Mouse (Mus musculus): ENCODE results near the gene Rnf2. TPM values are rescaled to one million over a fixed set of nuclear protein-coding genes. Genes with fewer than 3 reads are reported as not detected.

The Rnf2 gene
- total RNA-seq (2014; fragmentation: Nextera tagmentation) (32.7 and 45.1 TPM in 2 replicates), total RNA-seq (2017) (74.3 and 95.9 TPM in 2 replicates)

DNA sequence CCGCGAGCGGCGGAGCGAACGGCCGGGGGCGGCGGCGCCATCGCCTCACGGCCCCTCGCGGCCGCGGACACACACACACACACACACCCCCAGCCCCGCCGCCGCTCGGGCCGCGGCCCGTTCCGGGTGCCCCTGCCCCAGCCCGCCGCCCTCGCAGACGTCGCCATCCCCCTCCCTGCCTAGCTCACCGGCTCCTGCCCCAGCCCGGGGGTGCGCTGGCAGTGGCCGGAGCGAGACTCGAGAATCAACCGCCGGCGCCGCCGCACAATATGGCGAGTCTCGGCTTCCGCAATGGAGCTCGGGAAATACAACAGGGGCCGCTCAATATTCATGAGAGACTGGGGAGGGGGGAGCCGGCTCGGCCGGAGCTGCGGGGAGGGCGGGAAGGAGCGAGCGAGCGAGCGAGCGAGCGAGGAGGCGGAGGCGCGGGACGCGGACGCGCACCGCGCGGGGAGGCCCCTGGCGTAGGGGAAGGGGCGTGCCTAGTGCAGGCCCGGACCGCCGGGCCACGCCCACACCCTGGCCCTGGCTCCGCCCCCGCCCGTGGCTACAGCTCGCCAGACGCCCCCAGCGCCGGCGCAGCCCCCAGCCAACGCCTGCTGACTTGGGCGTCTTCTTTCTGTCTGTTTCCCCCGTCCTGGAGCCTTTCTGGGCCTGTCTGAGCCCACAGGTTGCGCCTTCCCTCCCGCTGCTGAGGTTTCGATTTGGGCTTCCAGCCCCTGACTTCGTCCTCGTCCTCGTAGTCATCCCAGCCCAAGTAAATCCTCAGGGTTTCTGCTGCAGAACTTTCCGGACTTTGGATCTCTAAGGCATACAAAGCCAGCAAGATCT, at the start of gene Rnf2:
TSS of gene Rnf2 (minus strand) at position 425 of the 831 bp plus-strand sequence.
- ATAC-seq (replicated peaks; ENCODE audit: poor library complexity, severe bottlenecking), result peak; percentile 90

DNA sequence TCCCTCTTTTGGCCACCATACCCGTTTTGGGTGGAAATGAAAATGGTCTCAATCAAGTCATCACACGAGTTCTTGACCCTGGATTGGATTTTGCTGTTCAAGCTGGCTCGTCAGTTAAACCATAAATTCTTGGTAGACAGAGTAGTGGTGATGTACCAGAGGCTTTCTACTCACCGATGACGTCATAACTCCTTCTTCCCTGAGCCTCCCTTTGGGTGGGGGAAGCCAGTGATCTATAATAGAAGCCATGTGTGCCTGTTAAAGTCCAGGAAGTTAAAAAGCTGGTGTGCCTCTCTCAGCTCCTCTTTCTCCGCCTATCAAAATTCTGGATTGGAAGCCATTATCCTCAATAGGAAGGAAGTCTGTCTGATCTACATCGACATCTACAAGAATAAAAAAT, 49.0 kb upstream of the Rnf2 start:
- no peak for ATAC-seq (replicated peaks; ENCODE audit: poor library complexity, severe bottlenecking)

DNA sequence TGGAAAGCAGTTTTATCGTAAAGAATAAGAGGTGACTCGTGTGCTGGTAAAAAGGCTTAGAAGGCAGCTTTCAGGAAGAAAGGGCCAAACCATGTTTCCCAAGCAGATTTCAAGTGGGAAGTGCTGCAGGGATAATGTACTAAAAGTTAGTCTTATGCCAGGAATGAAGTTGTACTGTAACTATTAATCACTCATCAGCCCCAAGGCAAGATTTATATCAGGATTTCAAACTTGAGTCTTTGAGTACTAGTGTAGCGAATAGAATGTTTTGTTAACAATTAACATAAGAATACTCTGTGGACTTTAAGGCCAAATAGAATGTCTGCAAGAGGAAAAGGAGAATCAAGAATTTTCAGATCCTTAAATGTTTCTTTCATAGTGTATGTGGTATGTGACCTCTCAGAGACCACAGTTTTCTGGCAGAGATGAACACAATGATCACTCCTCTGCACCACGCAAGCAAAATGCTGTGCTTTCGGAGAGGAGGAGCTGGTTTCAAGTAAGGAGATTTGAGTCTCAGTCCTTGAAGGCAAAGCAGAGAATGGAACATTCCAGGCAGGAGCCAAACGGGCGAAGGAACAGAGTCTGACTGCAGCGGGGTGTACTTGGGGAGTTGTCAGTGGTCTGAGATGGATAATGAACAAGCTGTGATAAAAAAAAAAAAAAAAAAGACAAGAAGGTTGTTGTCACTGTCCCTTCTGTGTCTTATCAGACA, 48.3 kb upstream of the Rnf2 start:
- no peak for ATAC-seq (replicated peaks; ENCODE audit: poor library complexity, severe bottlenecking)

DNA sequence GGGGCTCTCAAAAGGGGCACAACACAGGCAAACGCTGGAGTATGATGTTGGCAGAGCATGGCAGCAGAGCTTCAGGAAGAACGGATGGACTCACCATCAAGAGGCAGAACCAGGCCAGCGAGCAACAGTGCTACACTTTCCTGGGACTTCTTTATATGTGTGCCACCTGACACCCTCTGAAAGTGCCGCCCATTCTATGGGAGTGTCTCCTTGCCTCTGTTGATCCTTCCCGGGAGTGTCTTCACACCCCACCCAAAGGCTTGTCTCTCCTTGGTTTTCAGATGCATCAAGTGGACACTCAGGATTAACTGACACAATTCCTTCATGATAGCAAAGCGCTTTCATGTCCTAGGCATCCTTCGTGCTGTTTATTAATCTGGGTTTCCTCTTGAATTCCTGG, 44.8 kb upstream of the Rnf2 start:
- no peak for ATAC-seq (replicated peaks; ENCODE audit: poor library complexity, severe bottlenecking)

GRCm38 (mm10) chr1:151544581-151544980, 43.8 kb upstream of the Rnf2 start:
- ATAC-seq (replicated peaks; ENCODE audit: poor library complexity, severe bottlenecking), result no peak

DNA sequence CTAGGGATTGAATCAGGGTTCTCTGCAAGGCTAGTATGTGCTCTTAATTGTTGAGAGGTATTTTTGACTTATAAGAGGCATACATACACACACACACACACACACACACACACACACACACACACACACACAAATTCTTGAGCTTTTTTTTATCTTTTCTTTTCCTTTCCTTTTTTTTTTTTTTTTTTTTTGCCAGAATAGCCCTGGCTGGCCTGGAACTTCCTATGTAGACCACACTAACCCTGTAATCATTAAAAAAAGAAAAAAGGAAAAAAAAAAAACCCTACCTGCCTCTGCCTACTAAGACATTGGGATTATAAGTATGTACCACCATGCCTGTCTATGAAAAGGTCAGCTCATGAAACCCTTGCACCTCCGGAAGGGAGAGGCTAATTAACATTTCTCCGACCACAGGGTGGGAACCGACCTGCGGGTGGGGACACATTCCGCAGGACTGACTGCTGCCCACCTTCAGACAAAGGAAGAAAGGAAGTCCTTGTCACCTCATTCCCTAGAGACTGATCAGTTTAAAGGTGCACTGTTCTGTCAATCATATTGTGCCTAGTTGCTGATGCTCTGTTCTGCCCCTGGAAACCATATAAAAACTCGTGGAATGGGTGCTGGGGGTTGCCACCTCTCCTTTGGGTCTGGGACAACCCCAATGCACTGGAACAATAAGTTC, 43.2 kb upstream of the Rnf2 start:
- ATAC-seq (replicated peaks; ENCODE audit: poor library complexity, severe bottlenecking), result no peak

DNA sequence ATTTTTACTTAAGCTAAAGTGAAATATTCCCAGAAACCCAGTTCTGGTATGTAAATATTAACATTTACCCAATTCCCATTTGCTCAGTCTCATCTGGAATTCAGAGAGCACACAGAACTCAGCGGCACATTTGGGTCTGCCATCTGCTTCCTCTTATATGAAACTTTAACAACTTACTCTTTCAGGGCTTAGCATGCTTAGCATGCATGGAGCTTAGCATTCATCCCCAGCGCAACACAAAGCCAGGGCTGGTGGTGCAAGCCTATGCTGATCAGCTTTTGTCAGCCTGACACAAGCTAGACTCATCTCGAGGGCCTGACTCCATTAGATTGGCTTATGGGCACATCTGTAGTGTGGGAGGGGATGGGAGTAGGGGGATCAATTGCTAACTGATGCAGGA, 25.9 kb upstream of the Rnf2 start:
- ATAC-seq (replicated peaks; ENCODE audit: poor library complexity, severe bottlenecking), result no peak

GRCm38 (mm10) chr1:151517571-151518250, 17.0 kb upstream of the Rnf2 start:
- ATAC-seq (replicated peaks; ENCODE audit: poor library complexity, severe bottlenecking), result no peak

GRCm38 (mm10) chr1:151516871-151517270, 16.1 kb upstream of the Rnf2 start:
- no peak for ATAC-seq (replicated peaks; ENCODE audit: poor library complexity, severe bottlenecking)

DNA sequence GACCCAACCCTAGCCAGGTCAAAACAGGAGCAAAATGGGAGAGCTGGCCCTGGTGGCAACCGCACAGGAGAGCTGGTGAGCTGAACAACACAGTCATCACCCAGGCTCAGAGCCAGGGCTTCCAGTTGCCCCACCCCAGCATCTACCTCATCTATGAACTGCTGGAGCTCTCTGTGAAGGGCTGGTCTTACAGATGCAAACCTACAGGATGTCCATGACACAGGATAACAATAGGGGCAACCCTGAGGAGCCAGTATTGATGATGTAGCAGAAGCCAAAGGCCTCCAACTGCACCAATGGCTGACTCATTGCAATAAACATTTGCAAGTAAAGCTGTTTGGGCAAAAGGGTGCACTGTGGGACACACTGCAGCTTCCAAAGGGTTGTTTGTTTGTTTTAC, 15.0 kb upstream of the Rnf2 start:
- ATAC-seq (replicated peaks; ENCODE audit: poor library complexity, severe bottlenecking), result no peak

DNA sequence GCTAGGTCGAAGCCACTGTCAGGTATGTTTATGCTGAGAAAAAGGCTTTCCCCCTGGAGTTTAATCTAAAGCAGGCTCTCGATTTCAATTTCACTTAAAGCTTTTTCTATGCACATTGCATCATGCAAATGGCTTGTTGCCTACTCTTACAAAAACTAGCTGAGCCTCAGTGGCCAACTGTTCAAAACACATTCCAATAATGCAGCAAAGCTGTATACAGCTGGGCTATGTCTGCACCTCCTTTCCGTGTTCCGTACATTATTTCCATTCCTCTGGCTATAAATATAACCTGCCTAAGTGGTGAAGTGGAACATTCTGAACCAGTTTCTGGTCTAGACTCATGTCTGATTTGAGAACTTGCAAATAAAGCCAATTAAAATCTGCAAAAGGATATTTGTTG, 13.4 kb upstream of the Rnf2 start:
- ATAC-seq (replicated peaks; ENCODE audit: poor library complexity, severe bottlenecking), result no peak

DNA sequence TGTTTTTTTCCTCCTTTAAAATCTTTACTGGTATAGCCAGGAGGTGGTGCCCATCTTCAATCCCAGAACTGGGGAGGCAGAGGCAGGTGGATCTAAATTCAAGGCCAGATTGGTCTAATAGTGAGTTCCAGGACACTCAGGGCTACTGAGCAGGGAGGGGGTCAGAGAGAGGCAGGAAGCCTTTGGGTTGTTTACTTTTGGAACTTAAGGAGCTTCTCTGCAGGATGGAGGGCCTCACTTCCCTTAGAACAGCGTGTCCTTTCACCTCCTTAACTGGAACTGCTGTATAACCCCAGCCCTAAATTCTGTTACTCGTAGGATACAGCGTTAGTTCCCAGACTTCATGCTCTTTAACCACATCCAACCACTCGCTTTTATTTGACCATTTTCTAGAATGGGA, 10.1 kb upstream of the Rnf2 start:
- ATAC-seq (replicated peaks; ENCODE audit: poor library complexity, severe bottlenecking), result no peak

DNA sequence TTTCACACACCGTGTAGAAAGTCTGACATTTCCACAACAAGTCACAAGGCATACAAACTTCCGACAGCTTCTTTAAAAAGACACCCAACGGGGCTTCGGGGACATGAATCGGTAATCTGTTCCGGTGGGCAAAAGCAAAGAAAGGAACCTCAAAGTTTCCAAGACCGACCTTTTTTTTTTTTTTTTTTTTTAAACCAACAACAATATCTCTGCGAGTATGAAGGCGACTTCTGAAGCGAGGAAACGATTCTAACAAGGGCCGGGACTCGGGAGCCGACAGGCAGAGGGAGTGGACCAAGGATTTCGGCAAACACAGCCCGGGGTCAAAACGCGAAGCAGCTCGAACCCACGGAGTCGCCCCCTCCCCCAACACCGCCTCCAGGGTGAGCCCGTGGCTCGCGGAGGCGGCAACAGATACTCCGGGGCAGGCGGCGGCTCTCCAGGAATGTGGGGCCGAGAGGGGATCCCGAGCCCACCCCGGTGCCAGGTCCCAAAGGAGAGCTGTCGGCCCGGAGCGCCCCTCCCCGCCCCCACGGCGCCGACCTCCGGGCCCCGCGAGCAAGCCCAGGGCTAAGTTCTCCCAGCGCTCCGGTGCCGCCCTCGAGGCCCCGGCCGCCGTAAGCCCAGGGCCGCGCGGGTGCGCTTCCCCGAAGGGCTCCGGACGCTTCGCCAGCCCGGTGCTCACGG, 797 bp downstream of the Rnf2 start:
- ATAC-seq (replicated peaks; ENCODE audit: poor library complexity, severe bottlenecking), result peak; percentile 6; the same call in 1 of the 2 replicates

GRCm38 (mm10) chr1:151498381-151498780, 2.4 kb downstream of the Rnf2 start:
- ATAC-seq (replicated peaks; ENCODE audit: poor library complexity, severe bottlenecking), result no peak

GRCm38 (mm10) chr1:151497942-151498341, 2.8 kb downstream of the Rnf2 start:
- no peak for ATAC-seq (replicated peaks; ENCODE audit: poor library complexity, severe bottlenecking)

DNA sequence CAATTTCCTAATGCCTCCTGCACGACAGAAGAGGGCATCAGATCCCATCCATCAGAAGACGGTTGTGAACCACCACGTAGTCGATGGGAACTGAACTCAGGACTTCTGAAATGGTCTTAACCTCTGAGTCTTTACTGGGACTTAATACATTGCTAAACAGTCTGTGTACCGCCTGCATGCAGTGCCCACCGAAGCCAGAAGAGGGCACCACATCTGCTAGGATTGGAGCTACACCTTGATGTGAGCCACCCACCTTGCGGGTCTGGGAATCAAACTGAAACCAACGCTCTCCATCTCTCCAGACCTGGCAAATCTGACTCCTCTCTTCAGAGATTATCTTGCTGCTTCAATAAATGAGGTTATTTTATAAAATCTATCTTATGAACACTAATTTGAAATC, 3.7 kb downstream of the Rnf2 start:
- peak; percentile 31; the same call in 1 of the 2 replicates for ATAC-seq (replicated peaks; ENCODE audit: poor library complexity, severe bottlenecking)

DNA sequence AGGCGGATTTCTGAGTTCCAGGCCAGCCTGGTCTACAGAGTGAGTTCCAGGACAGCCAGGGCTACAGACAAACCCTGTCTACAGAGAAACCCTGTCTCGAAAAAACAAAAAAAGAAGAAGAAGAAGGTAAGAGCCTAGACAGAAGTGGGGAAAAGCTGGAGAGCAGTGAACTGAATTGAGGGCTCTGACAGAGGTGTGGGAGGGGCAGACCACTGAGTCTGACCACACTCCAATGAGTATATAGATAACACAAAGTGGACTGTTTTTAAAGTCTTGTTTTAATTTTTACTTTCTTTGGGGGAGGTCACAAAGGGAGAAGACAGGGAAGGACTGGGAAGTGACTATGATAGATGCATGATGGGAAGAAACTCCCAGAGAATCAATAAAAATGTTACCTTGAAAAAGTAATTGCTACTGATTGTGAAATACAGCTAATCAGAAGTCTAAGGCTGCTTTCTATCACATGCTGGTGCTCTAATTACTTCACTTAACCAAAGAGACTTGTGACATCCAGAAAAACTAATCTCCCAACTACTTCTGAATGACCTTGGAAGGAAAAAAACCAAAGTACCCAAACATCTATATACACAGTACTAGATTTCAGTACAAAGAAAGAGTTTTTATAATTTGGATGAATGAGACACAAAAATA, 5.0 kb downstream of the Rnf2 start:
- no peak; the same call in 1 of the 2 replicates for ATAC-seq (replicated peaks; ENCODE audit: poor library complexity, severe bottlenecking)

DNA sequence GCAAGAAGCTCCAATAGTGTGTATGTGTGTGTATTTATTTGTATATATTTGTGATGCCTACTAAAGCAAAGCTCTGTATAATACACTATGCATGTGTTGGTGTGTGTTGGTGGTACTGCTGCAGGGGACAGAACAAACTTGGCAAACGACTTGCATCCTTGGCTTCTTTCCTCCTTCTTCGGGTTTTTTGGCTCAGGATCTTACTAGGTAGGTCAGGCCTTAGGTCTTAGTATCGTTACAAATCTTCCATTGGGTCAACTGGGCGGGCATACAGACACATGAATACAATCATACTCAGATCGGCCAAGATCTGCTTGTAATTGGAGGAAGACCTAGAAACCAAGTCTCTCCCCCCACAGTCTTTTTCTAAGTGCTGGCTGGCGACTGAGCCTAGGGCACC, 6.0 kb downstream of the Rnf2 start:
- no peak for ATAC-seq (replicated peaks; ENCODE audit: poor library complexity, severe bottlenecking)

GRCm38 (mm10) chr1:151493826-151494225, 6.9 kb downstream of the Rnf2 start:
- ATAC-seq (replicated peaks; ENCODE audit: poor library complexity, severe bottlenecking), result no peak
